Comparison of ENCODE assay signal across 17 mouse cellular contexts in the genomic region with DNA sequence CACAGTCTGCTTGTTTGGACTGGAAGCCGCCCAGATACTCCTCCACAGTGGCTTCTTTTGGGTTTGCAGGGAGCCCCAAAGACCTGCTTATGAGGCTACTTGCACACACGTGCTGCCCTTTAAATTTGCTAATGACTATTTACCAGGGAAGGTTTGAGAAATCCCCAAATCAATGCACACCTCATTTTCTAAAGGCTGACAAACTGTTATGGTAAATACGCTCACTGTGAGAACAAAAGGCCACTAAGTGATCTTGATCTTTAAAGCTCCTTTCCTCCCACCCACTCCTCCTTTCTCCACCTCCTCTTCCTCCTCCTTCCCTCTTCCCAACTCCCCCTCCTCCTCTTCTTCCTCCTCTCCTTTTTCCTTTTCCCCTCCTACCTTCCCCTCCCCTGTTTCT.
"Had no signal": no experiment of that assay in that cellular context is flagged by ENCODE, and none has a peak within 500 bp of the region (broad histone marks: within the 10 kb centered on the region; RNA-seq: fewer than 3 reads in every experiment).

No protein-coding gene starts in this region.

- H3K9me3 ChIP-seq: liver, embryonic 13.5 days; midbrain, embryonic 15.5 days; neural tube, embryonic 12.5 days; neural tube, embryonic 15.5 days had no signal

- H3K36me3 ChIP-seq: liver, embryonic 13.5 days; midbrain, embryonic 15.5 days; neural tube, embryonic 12.5 days; neural tube, embryonic 15.5 days had no signal

- H3K4me3 ChIP-seq: liver, embryonic 13.5 days; midbrain, embryonic 15.5 days; neural tube, embryonic 12.5 days; neural tube, embryonic 15.5 days had no signal

- ATAC-seq: midbrain, embryonic 15.5 days had no signal

- DNase-seq: kidney, adult 8-10 months; kidney, postnatal 14 days; kidney, postnatal 4 days; layer of hippocampus, adult 9-11 months; liver, embryonic 13.5 days; lung, adult 2 months; lung, postnatal 14 days; lung, postnatal 4 days; retina, postnatal 1 day; right cerebral cortex, postnatal 25 days; spleen, adult 18-20 months; thymus, adult 18-20 months; thymus, postnatal 36 days had no signal

- H3K4me1 ChIP-seq: midbrain, embryonic 15.5 days; neural tube, embryonic 12.5 days had no signal

- H3K27ac ChIP-seq: liver, embryonic 13.5 days; midbrain, embryonic 15.5 days; neural tube, embryonic 12.5 days; neural tube, embryonic 15.5 days had no signal

- H3K4me2 ChIP-seq: midbrain, embryonic 11.5 days; midbrain, embryonic 15.5 days; neural tube, embryonic 12.5 days; neural tube, embryonic 15.5 days had no signal

- H3K9ac ChIP-seq: liver, embryonic 13.5 days; midbrain, embryonic 15.5 days; neural tube, embryonic 12.5 days; neural tube, embryonic 15.5 days had no signal

- H3K27me3 ChIP-seq: liver, embryonic 13.5 days; midbrain, embryonic 15.5 days; neural tube, embryonic 12.5 days; neural tube, embryonic 15.5 days had no signal
